Mouse (Mus musculus) stomach, embryonic 15.5 days (tissue): Measurements from ENCODE around the gene Gm20388. TPM values are rescaled to one million over a fixed set of nuclear protein-coding genes. Genes with fewer than 3 reads are reported as not detected.

Experiments
- ATAC-seq: fragments of 200-750 bp; cut with Nextera tagmentation; 2 replicates; pipeline ENCODE4 v1.8.0; 2017; ENCODE audit warnings: low read depth, moderate number of reproducible peaks, moderate TSS enrichment; ENCODE audit not compliant: insufficient read depth, low FRiP score
- H3K27ac ChIP-seq: fragments of 300-500 bp; sonication (generic); 2 replicates; pipeline ENCODE4 v1.5.1; 2015; ENCODE audit warnings: mild to moderate bottlenecking, inconsistent platforms
- H3K27me3 ChIP-seq: fragments of 300-500 bp; sonication (generic); replicated peaks from 2 replicates; pipeline ENCODE4 v1.6.1; 2015; ENCODE audit warnings: inconsistent platforms
- H3K36me3 ChIP-seq: fragments of 300-500 bp; sonication (generic); 2 replicates; pipeline ENCODE4 v1.6.1; 2015; ENCODE audit warnings: inconsistent platforms
- H3K4me1 ChIP-seq: fragments of 300-500 bp; sonication (generic); 2 replicates; pipeline ENCODE4 v1.6.1; 2015; ENCODE audit warnings: inconsistent platforms
- H3K4me2 ChIP-seq: fragments of 300-500 bp; sonication (generic); 2 replicates; pipeline ENCODE4 v1.6.1; 2015; ENCODE audit warnings: mild to moderate bottlenecking, inconsistent platforms
- H3K4me3 ChIP-seq: fragments of 300-500 bp; sonication (generic); replicated peaks from 2 replicates; pipeline ENCODE4 v1.5.1; 2015; ENCODE audit warnings: inconsistent platforms
- H3K9ac ChIP-seq: fragments of 300-500 bp; sonication (generic); 2 replicates; pipeline ENCODE4 v1.6.1; 2015; ENCODE audit warnings: inconsistent platforms
- H3K9me3 ChIP-seq: fragments of 300-500 bp; sonication (generic); 2 replicates; pipeline ENCODE4 v1.6.1; 2016; ENCODE audit warnings: inconsistent platforms
- WGBS: fragments of 180-500 bp; shearing (Covaris S2); methylation state at CpG from one replicate; pipeline ENCODE4 v1.1.7; 2015; 5-methylcytosine and 5-hydroxymethylcytosine counted together
- polyA plus RNA-seq: library from polyadenylated mRNA; unstranded; fragments of >200 nt; fragmentation: Nextera tagmentation; extraction: Ambion mirVana; gene quantifications from 2 replicates; pipeline ENCODE4 v1.2.1, GENCODE M21; 2015

Gm20388 gene
- polyA plus RNA-seq, 1 experiment from 2014 or later: not detected

DNA sequence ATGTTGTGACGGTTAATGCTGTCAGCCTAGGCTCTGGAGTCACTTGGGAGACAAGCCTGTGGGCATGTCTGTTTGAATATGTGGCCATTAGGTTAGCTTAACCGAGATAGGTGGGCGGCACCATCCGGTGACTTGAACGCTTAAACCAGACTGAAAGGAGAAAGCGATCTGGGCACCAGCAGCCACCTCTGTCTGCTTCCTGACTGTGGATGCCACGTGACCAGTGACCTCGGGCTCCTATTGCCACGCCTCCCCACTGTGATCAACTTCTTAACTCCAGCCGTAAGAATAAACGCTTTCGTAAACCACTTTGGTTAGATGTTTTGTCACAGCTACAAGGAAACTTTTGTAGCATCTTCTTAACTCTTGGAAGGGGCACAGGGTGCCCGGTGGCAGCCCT lies 2158.0 kb downstream of the Gm20388 start:
- no peaks in the 10 kb centered on the region for H3K36me3 ChIP-seq
- H3K4me1 ChIP-seq: peaks cover 6% of the 10 kb centered on the region; the same call in 1 of the 2 replicates
- WGBS: 77% methylated on average over 13 of the region's 13 CpGs
- no peaks in the 10 kb centered on the region for H3K27me3 ChIP-seq
- ATAC-seq: no peak
- no peak overlapping the region for H3K4me2 ChIP-seq
- no peak overlapping the region for H3K27ac ChIP-seq
- H3K9me3 ChIP-seq: no peaks in the 10 kb centered on the region
- H3K4me3 ChIP-seq: no peak overlapping the region
- H3K9ac ChIP-seq: no peak overlapping the region

DNA sequence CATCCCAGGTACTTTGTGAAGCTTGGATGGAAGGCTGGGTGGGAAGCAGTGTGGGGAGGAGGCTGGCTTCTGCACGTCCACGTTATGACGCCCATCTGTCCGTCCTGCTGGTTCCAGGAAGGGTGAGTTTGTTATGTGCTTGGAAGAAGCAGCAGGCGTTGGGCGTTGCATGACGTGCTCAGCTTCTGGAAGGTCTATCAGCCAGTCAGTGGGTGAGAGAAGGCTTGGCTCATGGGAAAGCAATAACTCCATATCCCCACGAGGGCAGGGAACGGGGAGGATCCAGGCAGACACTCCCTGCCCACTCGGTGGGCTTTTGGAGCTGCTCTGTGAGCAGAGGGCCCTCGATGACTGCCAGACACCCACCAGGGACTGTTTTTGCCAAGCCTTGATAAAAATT lies 2158.6 kb downstream of the Gm20388 start:
- no peak for ATAC-seq
- no peak overlapping the region for H3K4me3 ChIP-seq
- H3K4me2 ChIP-seq: no peak overlapping the region
- H3K9me3 ChIP-seq: no peaks in the 10 kb centered on the region
- no peak overlapping the region for H3K27ac ChIP-seq
- H3K4me1 ChIP-seq: peaks cover 10% of the 10 kb centered on the region
- H3K9ac ChIP-seq: no peak overlapping the region
- H3K36me3 ChIP-seq: no peaks in the 10 kb centered on the region
- no peaks in the 10 kb centered on the region for H3K27me3 ChIP-seq
- WGBS: 88% methylated on average over 11 of the region's 11 CpGs

DNA sequence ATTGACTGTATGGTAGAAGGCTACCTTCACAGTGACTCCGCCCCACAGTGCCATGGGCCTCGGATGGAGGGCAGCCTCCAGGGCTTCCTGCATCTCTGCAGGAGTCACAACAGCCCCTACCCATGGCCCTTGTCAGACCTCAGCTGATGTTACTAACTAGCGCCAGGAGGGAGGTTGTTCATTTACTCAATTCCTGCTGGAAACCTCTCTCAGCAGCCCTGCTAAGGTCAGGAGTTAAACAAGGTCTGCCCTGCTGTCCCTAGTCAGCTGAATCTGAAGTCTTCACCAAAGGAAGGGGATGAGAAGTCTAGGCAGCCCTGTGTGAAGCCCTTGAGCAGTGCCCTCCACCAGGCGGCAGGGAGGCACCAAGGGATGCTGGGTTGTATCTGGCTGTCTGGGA lies 2160.6 kb downstream of the Gm20388 start:
- no peaks in the 10 kb centered on the region for H3K36me3 ChIP-seq
- no peak overlapping the region for H3K4me3 ChIP-seq
- WGBS: 61% methylated on average over 4 of the region's 4 CpGs
- no peak overlapping the region for H3K9ac ChIP-seq
- no peak for ATAC-seq
- no peaks in the 10 kb centered on the region for H3K27me3 ChIP-seq
- peaks cover 13% of the 10 kb centered on the region for H3K4me1 ChIP-seq
- H3K27ac ChIP-seq: no peak overlapping the region
- H3K9me3 ChIP-seq: no peaks in the 10 kb centered on the region
- no peak overlapping the region for H3K4me2 ChIP-seq

DNA sequence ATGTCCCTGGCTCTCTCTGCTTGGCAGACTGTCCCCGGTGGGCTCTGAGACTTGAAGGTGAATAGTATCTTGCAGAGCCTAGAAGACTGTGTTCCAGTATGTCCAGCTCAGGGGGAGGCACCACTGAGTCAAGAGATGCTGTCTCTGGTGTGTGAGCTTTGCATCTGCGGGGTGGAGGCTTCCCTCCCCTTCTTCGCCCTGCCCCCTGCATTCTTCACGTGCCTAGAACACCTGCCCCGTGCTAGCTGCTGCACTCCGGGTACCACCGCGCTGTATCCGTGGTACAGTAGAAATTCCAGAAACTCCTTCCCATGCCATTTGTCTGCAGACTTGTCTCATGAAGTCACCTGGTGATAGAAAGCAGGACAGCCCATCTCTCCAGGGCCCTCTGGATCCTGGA lies 2163.3 kb downstream of the Gm20388 start:
- WGBS: 34% methylated on average over 9 of the region's 9 CpGs
- ATAC-seq: peak; percentile 8; the same call in 1 of the 2 replicates
- H3K4me3 ChIP-seq: no peak overlapping the region
- no peak overlapping the region for H3K9ac ChIP-seq
- peaks cover 16% of the 10 kb centered on the region for H3K4me1 ChIP-seq
- no peaks in the 10 kb centered on the region for H3K27me3 ChIP-seq
- H3K27ac ChIP-seq: no peak overlapping the region
- no peaks in the 10 kb centered on the region for H3K9me3 ChIP-seq
- H3K4me2 ChIP-seq: no peak overlapping the region
- no peaks in the 10 kb centered on the region for H3K36me3 ChIP-seq

DNA sequence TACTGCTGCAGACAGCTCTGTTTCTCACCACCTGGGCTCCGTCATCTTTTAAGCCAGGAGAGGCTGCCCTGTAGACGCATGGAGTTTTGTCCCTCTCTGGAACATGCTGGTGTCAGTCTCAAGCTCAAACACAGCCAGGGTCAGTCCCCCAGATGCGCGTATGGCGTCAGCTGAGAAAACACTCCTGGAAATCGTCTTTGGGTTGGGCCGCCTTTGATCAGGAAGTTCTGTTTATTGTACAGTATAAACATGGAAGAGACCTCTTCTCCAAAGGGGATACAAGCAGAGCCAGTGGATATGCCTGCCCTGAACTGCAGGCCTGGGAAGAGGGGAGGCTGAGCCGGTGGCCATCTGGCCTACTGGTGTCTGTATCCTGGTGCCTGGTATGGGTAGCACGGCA lies 2163.8 kb downstream of the Gm20388 start:
- peaks cover 16% of the 10 kb centered on the region for H3K4me1 ChIP-seq
- WGBS: 28% methylated on average over 9 of the region's 9 CpGs
- peak; percentile 23; the same call in 1 of the 2 replicates for ATAC-seq

DNA sequence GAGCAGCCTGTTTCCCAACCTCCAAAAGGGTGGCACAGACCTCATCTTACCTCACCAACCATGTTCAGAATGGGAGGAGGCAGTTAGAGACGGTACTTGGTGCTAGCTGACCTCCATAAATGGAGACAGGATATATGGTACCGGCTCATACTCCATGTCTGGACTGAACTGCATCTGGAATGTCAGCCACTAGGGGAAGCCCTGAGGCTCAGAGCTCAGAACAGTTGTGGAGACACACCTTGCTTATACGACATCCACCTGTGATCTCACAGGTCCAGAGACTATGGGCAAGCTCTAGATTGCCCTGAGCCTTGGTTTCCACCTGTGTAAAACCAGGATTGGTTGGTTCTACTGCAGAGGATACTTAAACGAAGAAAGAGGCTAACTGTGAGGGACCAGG lies 2164.3 kb downstream of the Gm20388 start:
- Histone ChIP-seq H3K4me2 (no peak overlapping the region), H3K27ac (no peak overlapping the region), H3K36me3 (no peaks in the 10 kb centered on the region), H3K9ac (no peak overlapping the region), H3K4me3 (no peak overlapping the region), H3K27me3 (no peaks in the 10 kb centered on the region), H3K9me3 (no peaks in the 10 kb centered on the region), H3K4me1 (peaks cover 20% of the 10 kb centered on the region)
- no peak for ATAC-seq
- WGBS: 67% methylated on average over 4 of the region's 4 CpGs

More for the DNA sequence above, 2163.8 kb downstream of the Gm20388 start:
- no peak overlapping the region for H3K9ac ChIP-seq
- no peak overlapping the region for H3K4me2 ChIP-seq
- H3K27ac ChIP-seq: no peak overlapping the region
- H3K27me3 ChIP-seq: no peaks in the 10 kb centered on the region
- H3K4me3 ChIP-seq: no peak overlapping the region
- H3K9me3 ChIP-seq: no peaks in the 10 kb centered on the region
- H3K36me3 ChIP-seq: no peaks in the 10 kb centered on the region

DNA sequence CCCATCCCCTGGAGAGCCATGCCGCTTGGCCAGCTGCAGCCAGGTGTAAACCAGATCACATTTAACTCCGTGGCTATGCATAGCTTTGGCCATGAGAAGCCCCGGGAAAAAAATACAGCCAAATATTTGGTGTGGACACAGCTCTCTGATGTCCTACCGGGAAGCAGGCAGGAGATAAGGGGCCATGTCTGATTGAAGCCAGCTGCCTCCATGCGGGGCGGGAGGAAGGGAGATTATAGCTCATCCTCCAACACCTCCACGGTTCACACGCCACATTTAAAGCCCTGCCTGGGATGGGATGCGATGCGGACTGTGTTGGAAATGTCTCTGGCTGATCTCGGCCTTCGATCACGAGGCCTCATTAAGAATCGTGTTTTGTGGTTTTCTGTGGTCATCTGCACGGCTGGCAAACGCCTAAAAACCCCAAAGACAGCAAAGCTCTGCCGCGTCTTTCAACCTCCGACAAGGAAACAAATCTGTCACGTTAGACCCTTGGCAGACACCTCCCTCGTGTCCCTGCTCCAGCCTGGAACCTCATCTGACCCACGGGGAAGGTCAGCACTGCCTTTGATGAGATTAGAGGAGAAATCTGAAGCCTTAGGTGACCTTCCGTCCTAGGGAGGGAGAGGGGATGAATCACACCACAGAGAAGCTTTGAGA lies 2165.7 kb downstream of the Gm20388 start:
- H3K27ac ChIP-seq: no peak overlapping the region
- no peak overlapping the region for H3K9ac ChIP-seq
- H3K27me3 ChIP-seq: no peaks in the 10 kb centered on the region
- ATAC-seq: no peak
- WGBS: 32% methylated on average over 23 of the region's 23 CpGs
- no peak overlapping the region for H3K4me2 ChIP-seq
- peaks cover 28% of the 10 kb centered on the region for H3K4me1 ChIP-seq
- no peak overlapping the region for H3K4me3 ChIP-seq
- H3K9me3 ChIP-seq: no peaks in the 10 kb centered on the region
- no peaks in the 10 kb centered on the region for H3K36me3 ChIP-seq

DNA sequence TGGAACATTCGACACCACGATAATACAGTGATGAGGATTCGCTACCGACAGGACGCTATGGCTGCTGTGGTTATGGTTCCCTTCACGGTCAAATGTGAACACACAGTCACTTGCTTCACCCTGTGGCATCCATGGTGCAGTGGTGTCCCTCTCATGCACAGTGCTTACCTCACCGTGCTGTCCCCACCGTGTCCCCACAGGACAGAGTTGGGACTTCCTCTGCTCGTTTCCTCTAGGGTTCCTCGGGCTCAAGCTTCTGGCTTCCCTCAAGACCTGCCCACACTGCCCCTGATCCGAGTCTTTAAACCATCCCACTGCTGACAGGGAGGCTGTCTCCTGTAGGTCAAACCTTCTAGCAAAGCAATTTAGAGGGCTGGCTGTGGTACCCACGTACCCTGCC lies 2167.7 kb downstream of the Gm20388 start:
- H3K27me3 ChIP-seq: no peaks in the 10 kb centered on the region
- no peak for ATAC-seq
- no peaks in the 10 kb centered on the region for H3K36me3 ChIP-seq
- peaks cover 28% of the 10 kb centered on the region for H3K4me1 ChIP-seq
- H3K9ac ChIP-seq: no peak overlapping the region
- H3K4me2 ChIP-seq: no peak overlapping the region
- 81% methylated on average over 12 of the region's 12 CpGs for WGBS
- H3K4me3 ChIP-seq: no peak overlapping the region
- H3K9me3 ChIP-seq: no peaks in the 10 kb centered on the region
- no peak overlapping the region for H3K27ac ChIP-seq

DNA sequence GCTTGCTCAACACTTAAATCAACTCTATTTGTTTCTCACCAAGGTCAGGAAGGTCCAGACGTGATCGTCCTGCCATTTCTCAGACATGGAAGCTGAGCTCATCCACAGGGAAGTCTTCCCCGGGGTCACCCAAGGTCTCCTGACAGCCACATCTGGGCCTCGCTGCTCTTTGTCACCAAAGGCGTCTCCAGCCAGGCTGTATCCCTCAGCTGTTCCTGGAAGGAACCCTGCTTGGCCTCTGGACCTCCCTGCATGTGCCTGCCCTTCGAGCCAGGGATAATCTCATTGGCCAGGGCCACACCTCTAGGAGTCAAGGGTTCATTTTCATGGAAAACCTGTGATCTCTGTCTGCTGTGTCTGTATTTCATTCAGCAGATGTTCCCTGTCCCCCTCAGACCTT lies 2168.5 kb downstream of the Gm20388 start:
- Histone ChIP-seq H3K4me2 (no peak overlapping the region), H3K27ac (no peak overlapping the region), H3K9me3 (no peaks in the 10 kb centered on the region), H3K27me3 (no peaks in the 10 kb centered on the region), H3K4me3 (no peak overlapping the region), H3K36me3 (no peaks in the 10 kb centered on the region), H3K9ac (no peak overlapping the region), H3K4me1 (peaks cover 25% of the 10 kb centered on the region)
- no peak; the same call in 1 of the 2 replicates for ATAC-seq
- WGBS: 52% methylated on average over 6 of the region's 6 CpGs

DNA sequence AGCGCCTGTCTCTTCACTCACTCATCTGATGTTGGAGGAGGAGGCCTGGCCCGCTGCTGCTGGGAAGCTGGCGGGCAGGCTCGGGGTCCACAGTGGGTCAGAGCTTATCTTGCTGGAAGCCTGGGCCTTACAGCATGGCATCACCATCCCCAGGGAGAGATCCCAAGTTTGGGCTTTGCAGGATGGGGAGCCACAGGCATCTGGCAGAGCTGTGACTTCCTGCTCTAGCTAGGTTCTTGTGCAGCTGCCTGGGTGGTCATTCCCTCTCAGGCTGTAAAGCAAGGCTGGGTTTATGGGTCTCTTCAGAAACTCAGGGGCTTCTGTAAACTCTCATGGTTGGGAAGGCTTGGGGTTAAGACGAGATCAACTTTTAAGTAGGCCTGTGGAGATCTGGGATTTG lies 2169.7 kb downstream of the Gm20388 start:
- Histone ChIP-seq H3K27me3 (no peaks in the 10 kb centered on the region), H3K9me3 (no peaks in the 10 kb centered on the region), H3K27ac (peak overlapping the region; percentile 57), H3K4me2 (no peak overlapping the region), H3K4me1 (peaks cover 20% of the 10 kb centered on the region), H3K36me3 (no peaks in the 10 kb centered on the region), H3K4me3 (no peak overlapping the region), H3K9ac (no peak overlapping the region)
- 41% methylated on average over 5 of the region's 5 CpGs for WGBS
- ATAC-seq: no peak

DNA sequence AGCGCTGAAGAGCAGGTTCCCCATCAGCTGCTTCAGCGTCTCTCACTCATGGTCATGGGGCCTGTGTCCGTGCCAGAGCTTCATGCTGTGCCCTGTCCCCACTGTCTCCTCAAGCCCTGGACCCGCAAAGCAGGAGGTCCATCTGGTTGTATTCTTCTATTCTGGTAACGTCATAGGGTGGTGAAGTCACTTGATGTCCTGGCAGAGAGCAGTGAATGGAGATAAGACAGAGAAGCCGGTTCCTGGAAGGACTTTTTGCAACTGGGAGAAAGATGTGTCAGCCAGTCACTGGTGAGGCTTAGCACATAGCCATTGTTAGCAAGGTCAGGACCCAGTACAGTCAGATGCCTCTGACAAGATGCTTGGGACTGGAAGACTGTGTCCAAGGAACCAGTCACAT lies 2172.8 kb downstream of the Gm20388 start:
- Histone ChIP-seq H3K9ac (no peak overlapping the region), H3K27me3 (no peaks in the 10 kb centered on the region), H3K4me3 (no peak overlapping the region), H3K9me3 (no peaks in the 10 kb centered on the region), H3K36me3 (no peaks in the 10 kb centered on the region), H3K4me1 (peaks cover 16% of the 10 kb centered on the region), H3K4me2 (no peak overlapping the region), H3K27ac (no peak overlapping the region)
- WGBS: 89% methylated on average over 6 of the region's 6 CpGs
- no peak for ATAC-seq

DNA sequence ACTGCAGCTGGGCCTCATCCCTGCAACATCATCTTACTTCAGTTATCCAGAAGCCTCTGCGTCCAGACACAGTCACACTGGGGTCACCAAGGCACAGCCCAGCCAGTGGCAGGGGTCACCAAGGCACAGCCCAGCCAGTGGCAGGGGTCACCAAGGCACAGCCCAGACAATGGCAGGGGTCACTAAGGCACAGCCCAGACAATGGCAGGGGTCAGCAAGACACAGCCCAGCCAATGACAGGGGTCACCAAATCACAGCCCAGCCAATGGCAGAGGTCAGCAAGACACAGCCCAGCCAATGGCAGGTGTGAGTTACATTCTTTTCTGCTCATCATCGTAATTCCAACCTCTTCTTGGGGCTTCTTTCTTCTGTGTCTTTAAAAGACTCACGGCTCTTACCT lies 2173.5 kb downstream of the Gm20388 start:
- no peak overlapping the region for H3K9ac ChIP-seq
- 66% methylated on average over 3 of the region's 3 CpGs for WGBS
- H3K27ac ChIP-seq: no peak overlapping the region
- no peaks in the 10 kb centered on the region for H3K9me3 ChIP-seq
- H3K36me3 ChIP-seq: no peaks in the 10 kb centered on the region
- no peak overlapping the region for H3K4me3 ChIP-seq
- peaks cover 16% of the 10 kb centered on the region for H3K4me1 ChIP-seq
- H3K4me2 ChIP-seq: no peak overlapping the region
- no peaks in the 10 kb centered on the region for H3K27me3 ChIP-seq
- no peak for ATAC-seq
